Mouse (Mus musculus) spleen, adult 2 months (tissue): ENCODE measurements around the gene Ddx24.

Experiments
- CTCF ChIP-seq: fragments of 200-500 bp; IDR thresholded peaks from 2 replicates; pipeline ENCODE4 v1.5.1; 2011; ENCODE audit warnings: mild to moderate bottlenecking, inconsistent platforms; ENCODE audit not compliant: insufficient read depth, insufficient read length, insufficient replicate concordance; ENCODE audit errors: extremely low read depth
- POLR2A ChIP-seq: fragments of 200-500 bp; IDR thresholded peaks from 2 replicates; pipeline ENCODE4 v1.6.1; 2011; ENCODE audit warnings: low read depth, low read length, inconsistent platforms

GRCm38 (mm10) chr12:103433430-103433829 is 7.8 kb upstream of the Ddx24 start:
- no peak for TF ChIP-seq CTCF
- TF ChIP-seq POLR2A, result no peak
